Mouse (Mus musculus) spleen, adult 2 months (tissue): ENCODE data around the gene Cd274. TPM values are rescaled to one million over a fixed set of nuclear protein-coding genes. Genes with fewer than 3 reads are reported as not detected.

ENCODE experiments used
- DNase-seq, 2 experiments: peaks; one replicate each; pipeline versions ENCODE4 v3.0.0 to v3.0.0-alpha.2; 2012 to 2021; ENCODE audit warnings: low spot score in 2 of 2, low read depth in 1 of 2
- H3K27ac ChIP-seq: fragments of 200-500 bp; 2 replicates; pipeline ENCODE4 v1.5.1; 2012; ENCODE audit warnings: low read length, inconsistent platforms; ENCODE audit not compliant: insufficient read depth
- H3K27me3 ChIP-seq: fragments of 200-500 bp; 2 replicates; pipeline ENCODE4 v1.6.1; 2012; ENCODE audit warnings: mild to moderate bottlenecking, moderate library complexity, low read length, inconsistent platforms; ENCODE audit not compliant: control insufficient read depth, insufficient read depth
- H3K36me3 ChIP-seq: fragments of 200-500 bp; 2 replicates; pipeline ENCODE4 v1.6.1; 2012; ENCODE audit warnings: mild to moderate bottlenecking, low read length, inconsistent platforms; ENCODE audit not compliant: control insufficient read depth, insufficient read depth
- H3K4me1 ChIP-seq: fragments of 200-500 bp; 2 replicates; pipeline ENCODE4 v1.6.1; 2011; ENCODE audit warnings: inconsistent platforms; ENCODE audit not compliant: control insufficient read depth, insufficient read depth, insufficient read length
- H3K4me3 ChIP-seq: fragments of 200-500 bp; 2 replicates; pipeline ENCODE4 v1.5.1; 2011; ENCODE audit warnings: mild to moderate bottlenecking, inconsistent platforms; ENCODE audit not compliant: insufficient read depth, insufficient read length; ENCODE audit errors: extremely low read depth
- CTCF ChIP-seq: fragments of 200-500 bp; IDR thresholded peaks from 2 replicates; pipeline ENCODE4 v1.5.1; 2011; ENCODE audit warnings: mild to moderate bottlenecking, inconsistent platforms; ENCODE audit not compliant: insufficient read depth, insufficient read length, insufficient replicate concordance; ENCODE audit errors: extremely low read depth
- POLR2A ChIP-seq: fragments of 200-500 bp; IDR thresholded peaks from 2 replicates; pipeline ENCODE4 v1.6.1; 2011; ENCODE audit warnings: low read depth, low read length, inconsistent platforms
- WGBS: fragments of 180-500 bp; shearing (Covaris S2); methylation state at CpG from one replicate; pipeline ENCODE4 v1.1.7; 2018; 5-methylcytosine and 5-hydroxymethylcytosine counted together
- polyA plus RNA-seq: library from polyadenylated mRNA; depleted of rRNA; stranded (reverse); fragments of >200 nt; gene quantifications from 2 replicates; pipeline ENCODE4 v1.2.3, GENCODE M21; 2012

Gene Cd274
- polyA plus RNA-seq, 1 experiment: 10.4 TPM

DNA sequence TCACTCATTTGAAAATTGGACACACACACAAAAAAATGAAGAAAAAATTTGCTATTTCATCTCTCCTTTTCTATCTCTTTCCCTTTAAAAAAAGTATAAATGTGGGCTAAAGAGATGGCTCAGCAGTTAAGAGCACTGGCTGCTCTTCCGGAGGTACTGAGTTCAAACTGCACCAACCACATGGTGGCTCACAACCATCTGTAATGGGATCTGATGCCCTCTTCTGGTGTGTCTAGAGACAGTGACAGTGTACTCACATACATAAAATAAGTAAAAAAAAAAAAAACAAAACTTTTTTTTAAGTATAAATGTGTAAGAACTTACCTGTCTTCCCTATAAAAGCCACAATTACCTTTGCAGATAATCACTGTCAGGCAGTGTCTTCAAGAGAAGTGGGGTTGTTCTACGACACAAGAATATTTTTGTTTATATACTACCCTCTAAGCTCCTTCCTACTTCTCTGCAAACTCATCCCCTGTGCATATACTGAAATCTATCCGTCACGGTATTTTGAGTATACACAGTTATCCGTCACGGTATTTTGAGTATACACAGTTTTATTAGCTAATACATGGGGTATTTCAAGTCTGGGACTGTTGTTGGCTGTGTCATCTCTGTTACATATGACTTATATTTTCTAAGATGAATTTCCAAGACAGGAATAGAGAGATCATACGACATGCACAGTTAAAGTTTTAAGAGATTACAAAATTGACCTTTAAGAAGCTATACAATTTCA, 3.5 kb downstream of the Cd274 start:
- no peak overlapping the region for H3K4me3 ChIP-seq
- 76% methylated on average over 7 of the region's 7 CpGs for WGBS

DNA sequence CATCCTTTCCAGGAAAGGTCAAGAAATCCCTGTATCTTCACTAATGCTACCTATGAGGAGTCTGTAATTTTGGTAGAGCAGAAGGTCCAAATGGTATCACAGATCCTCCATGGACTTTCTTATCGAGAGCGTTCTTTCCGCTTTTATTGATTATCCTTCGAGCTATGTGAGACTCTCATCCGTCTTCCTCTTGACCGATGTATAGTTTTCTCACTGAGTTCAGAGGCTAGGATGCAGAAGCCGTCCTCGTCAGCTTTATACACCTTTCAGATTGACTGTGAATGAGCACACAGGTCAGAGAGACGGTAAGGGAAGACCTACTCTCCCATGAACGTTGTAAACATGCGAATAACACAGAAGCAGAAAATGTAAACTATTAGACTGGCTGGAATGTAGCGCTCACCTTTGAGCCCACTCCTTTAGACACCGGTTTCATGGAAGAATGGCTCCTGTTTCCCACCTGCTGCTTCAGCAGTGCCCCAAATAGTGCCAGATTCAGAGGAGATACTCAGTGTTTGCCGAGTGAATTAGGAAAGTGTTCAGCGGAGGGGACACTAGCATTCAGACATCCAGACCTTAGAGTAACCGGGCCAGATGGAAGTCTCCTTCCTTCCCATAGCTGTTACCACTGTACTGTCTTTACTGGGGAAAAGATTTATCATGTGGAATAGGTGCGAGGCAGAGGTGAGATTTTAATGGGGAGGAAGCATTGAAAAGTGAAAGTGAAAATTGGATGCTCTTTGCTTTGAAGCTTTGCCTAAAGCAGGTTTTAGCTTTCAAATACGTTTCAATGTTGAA, 4.2 kb downstream of the Cd274 start:
- WGBS: 31% methylated on average over 18 of the region's 18 CpGs
- DNase-seq: no peak
- Histone ChIP-seq H3K27ac (peak overlapping the region; percentile 88), H3K4me3 (peak overlapping the region; percentile 67), H3K27me3 (no peaks in the 10 kb centered on the region), H3K4me1 (peaks cover 2% of the 10 kb centered on the region; the same call in 1 of the 2 replicates), H3K36me3 (peaks cover 16% of the 10 kb centered on the region)
- TF ChIP-seq POLR2A: no peak
- TF ChIP-seq CTCF: no peak

More for the DNA sequence above, 3.5 kb downstream of the Cd274 start:
- H3K27me3 ChIP-seq: no peaks in the 10 kb centered on the region
- TF ChIP-seq CTCF: no peak
- TF ChIP-seq POLR2A: no peak
- DNase-seq: no peak
- no peak overlapping the region for H3K27ac ChIP-seq
- peaks cover 11% of the 10 kb centered on the region; the same call in 1 of the 2 replicates for H3K36me3 ChIP-seq
- H3K4me1 ChIP-seq: peaks cover 5% of the 10 kb centered on the region

DNA sequence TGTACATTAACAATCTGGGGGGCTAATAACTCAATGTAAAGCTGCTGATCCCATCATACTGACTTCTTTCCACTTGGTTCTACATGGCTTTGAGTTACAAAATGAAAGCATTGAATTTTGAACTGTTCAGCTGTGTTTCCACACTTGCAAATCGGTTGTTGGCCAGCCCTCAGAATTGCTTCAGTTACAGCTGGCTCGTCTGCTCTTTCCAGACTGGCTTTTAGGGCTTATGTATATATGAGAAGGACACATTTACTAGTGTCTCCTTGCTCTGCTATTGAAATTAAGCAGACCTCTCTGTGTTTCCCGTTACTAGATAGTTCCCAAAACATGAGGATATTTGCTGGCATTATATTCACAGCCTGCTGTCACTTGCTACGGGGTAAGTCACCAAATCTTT, 4.9 kb downstream of the Cd274 start:
- DNase-seq: no peak
- no peak for TF ChIP-seq CTCF
- TF ChIP-seq POLR2A: no peak
- Histone ChIP-seq H3K27me3 (no peaks in the 10 kb centered on the region), H3K27ac (peak overlapping the region; percentile 88), H3K36me3 (peaks cover 19% of the 10 kb centered on the region), H3K4me3 (peak overlapping the region; percentile 67), H3K4me1 (peaks cover 2% of the 10 kb centered on the region; the same call in 1 of the 2 replicates)
- 6% methylated on average over 4 of the region's 4 CpGs for WGBS

DNA sequence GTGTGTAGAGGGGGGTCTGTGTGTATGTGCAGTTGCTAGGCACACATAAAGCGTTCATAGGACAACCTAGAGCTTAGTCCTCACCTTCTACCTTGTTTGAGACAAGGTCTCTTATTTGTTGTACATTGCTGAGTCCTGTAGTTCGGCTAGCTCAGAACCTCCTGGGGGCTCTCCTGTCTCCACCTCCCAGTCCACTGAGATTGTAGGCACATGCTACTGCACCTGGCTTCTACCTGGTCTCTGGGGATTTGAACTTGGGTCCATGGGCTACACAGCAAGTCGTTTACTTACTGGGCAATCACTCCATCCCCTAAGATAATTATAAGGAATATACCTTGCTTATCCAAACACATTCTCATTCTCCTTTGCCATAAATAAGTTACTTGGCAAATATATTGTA, 5.4 kb downstream of the Cd274 start:
- no peak overlapping the region; the same call in 1 of the 2 replicates for H3K27ac ChIP-seq
- 51% methylated on average over 3 of the region's 3 CpGs for WGBS
- H3K4me1 ChIP-seq: peaks cover 2% of the 10 kb centered on the region; the same call in 1 of the 2 replicates
- no peaks in the 10 kb centered on the region for H3K27me3 ChIP-seq
- DNase-seq: no peak
- no peak overlapping the region for H3K4me3 ChIP-seq
- TF ChIP-seq POLR2A (no peak), CTCF (no peak)
- H3K36me3 ChIP-seq: peaks cover 19% of the 10 kb centered on the region

DNA sequence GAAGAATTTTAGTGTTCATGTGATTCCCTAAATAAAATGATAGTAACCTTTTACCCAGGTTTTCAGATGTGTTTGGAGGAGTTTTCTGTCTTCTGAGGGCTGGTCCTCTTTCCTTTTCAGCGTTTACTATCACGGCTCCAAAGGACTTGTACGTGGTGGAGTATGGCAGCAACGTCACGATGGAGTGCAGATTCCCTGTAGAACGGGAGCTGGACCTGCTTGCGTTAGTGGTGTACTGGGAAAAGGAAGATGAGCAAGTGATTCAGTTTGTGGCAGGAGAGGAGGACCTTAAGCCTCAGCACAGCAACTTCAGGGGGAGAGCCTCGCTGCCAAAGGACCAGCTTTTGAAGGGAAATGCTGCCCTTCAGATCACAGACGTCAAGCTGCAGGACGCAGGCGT, 6.2 kb downstream of the Cd274 start:
- Histone ChIP-seq H3K4me3 (no peak overlapping the region), H3K27me3 (no peaks in the 10 kb centered on the region), H3K36me3 (peaks cover 19% of the 10 kb centered on the region), H3K4me1 (peaks cover 2% of the 10 kb centered on the region; the same call in 1 of the 2 replicates), H3K27ac (no peak overlapping the region)
- DNase-seq: no peak
- 94% methylated on average over 11 of the region's 11 CpGs for WGBS
- TF ChIP-seq CTCF (no peak), POLR2A (no peak)

DNA sequence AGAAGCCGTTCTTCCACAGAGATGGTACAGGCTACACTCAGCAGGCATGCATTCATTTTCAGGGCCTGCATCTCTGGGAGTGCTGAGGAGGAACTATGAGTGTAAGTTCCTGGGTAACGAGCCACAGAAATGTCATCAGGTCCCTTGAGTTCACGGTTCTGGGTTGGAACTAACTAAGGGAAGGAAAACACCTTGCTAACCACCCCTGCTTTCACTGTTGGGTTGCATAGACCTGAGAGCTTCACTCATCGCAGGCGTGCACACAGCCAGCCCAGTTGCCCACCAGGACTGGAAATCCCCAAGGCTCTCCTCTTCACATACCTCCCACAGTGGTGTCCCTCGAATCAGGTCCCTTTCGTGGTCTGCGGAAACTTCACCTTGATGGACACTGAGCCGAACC, 7.7 kb downstream of the Cd274 start:
- DNase-seq: no peak
- Histone ChIP-seq H3K4me1 (peaks cover 2% of the 10 kb centered on the region; the same call in 1 of the 2 replicates), H3K4me3 (no peak overlapping the region), H3K27me3 (no peaks in the 10 kb centered on the region), H3K36me3 (peaks cover 23% of the 10 kb centered on the region), H3K27ac (no peak overlapping the region)
- TF ChIP-seq CTCF (no peak), POLR2A (no peak)
- 79% methylated on average over 9 of the region's 9 CpGs for WGBS
